Mouse (Mus musculus) C2C12 (cell line): ENCODE measurements at regions not wholly inside any gene's neighbourhood (a gene's known extent, or its start where the extent isn't known, plus 50 kb on each side); places are given as distances from the start of the nearest gene placed in this dataset.

Source experiments
- CTCF ChIP-seq: IDR thresholded peaks from one replicate; pipeline ENCODE4 v1.5.1; 2011; ENCODE audit not compliant: control insufficient read depth, insufficient read depth, insufficient read length
- USF1 ChIP-seq: IDR thresholded peaks from one replicate; pipeline ENCODE4 v1.6.1; 2011; ENCODE audit warnings: low read depth, mild to moderate bottlenecking, control low read depth, moderate library complexity

- no peak for TF ChIP-seq USF1
- TF ChIP-seq CTCF = no peak
Measured at GRCm38 (mm10) chr10:121189139-121189538, 155.4 kb downstream of the Wif1 start.
